Mouse (Mus musculus) liver, embryonic 14.5 days (tissue): ENCODE measurements around the gene Dhx29.
A peak's percentile ranks its signal among the peaks of the same experiment; 100 is the strongest.

ENCODE experiments used
- CTCF ChIP-seq: IDR thresholded peaks from 2 replicates; pipeline ENCODE4 v1.5.1; 2016; ENCODE audit warnings: antibody characterized with exemption, low read depth, control low read depth
- EP300 ChIP-seq: IDR thresholded peaks from 2 replicates; pipeline ENCODE4 v1.6.1; 2016; ENCODE audit warnings: antibody characterized with exemption, low read depth

GRCm38 (mm10) chr13:112927287-112928001 lies at the start of gene Dhx29, which contains the start of gene Mtrex:
- TF ChIP-seq CTCF = no peak
- TF ChIP-seq EP300 = peak; percentile 39; the same call in 1 of the 2 replicates
